Mouse (Mus musculus) small intestine, adult 2 months (tissue): ENCODE results near the gene Lrba.

Source experiments
- CTCF ChIP-seq: fragments of 200-500 bp; IDR thresholded peaks from 2 replicates; pipeline ENCODE4 v1.5.1; 2012; ENCODE audit warnings: low read depth, mild to moderate bottlenecking, control low read depth, inconsistent platforms, low read length, moderate library complexity, mixed read lengths; ENCODE audit not compliant: insufficient replicate concordance, insufficient read length; ENCODE audit errors: extremely low read depth
- POLR2A ChIP-seq: fragments of 200-500 bp; IDR thresholded peaks from 2 replicates; pipeline ENCODE4 v1.6.1; 2012; ENCODE audit warnings: low read depth, mild to moderate bottlenecking, control low read depth, inconsistent platforms, low read length, moderate library complexity

GRCm38 (mm10) chr3:86820344-86820743 is 595.9 kb downstream of the Lrba start:
- TF ChIP-seq POLR2A (no peak), CTCF (no peak)
